Mouse (Mus musculus) kidney, adult 11 months (tissue): ENCODE data around the gene Amn1.
"Not testable (repeated sequence)": the region's sequence is repeated elsewhere in the genome, so short reads cannot be mapped to it uniquely, and the experiment has no call there.

Experiments
- DNase-seq: peaks from one replicate; pipeline ENCODE4 v3.0.0; 2022

The Amn1 gene

DNA sequence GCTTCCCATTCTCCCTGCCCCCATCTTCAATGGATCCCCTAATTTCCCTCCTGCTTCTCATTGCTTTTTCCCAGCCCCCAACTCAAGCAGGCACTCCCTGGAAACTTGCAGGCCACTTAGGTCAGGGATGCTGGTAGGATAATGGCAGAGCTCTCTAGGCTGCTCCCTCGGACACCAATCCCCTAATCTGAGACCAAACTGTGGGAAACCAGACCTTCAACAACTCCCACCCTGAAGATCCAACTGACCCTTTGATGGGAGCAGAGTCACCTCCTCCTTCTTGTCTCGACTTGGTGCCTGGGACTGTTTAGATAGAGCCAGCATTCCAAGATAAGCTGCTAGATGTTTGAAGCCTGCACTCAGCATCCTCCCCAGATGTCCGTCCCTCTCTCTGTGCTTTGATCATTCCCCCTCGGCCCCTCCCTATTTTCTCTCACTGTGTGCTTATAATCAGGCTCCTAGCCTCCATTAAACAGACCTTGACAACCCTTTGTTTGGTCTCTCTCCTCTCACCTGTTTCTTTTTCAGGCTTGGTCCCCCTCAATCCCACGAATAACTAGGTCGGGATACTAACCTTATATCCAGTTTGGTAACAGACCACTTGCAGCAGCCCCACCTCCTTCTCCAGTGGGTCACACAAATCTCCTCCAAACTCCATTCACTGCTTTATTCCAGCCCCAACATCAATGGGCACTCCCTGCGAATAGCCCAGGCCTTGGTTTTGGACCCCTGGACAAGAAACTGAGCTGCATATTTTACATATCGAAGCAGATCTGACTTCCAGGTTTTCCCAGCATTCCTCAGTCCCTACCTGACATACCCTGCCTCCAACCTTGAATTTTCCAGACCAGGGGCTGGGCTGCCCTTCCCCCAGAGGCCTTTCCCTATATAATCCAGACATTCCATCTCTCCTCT is 34.1 kb downstream of the Amn1 start:
- no peak for DNase-seq

DNA sequence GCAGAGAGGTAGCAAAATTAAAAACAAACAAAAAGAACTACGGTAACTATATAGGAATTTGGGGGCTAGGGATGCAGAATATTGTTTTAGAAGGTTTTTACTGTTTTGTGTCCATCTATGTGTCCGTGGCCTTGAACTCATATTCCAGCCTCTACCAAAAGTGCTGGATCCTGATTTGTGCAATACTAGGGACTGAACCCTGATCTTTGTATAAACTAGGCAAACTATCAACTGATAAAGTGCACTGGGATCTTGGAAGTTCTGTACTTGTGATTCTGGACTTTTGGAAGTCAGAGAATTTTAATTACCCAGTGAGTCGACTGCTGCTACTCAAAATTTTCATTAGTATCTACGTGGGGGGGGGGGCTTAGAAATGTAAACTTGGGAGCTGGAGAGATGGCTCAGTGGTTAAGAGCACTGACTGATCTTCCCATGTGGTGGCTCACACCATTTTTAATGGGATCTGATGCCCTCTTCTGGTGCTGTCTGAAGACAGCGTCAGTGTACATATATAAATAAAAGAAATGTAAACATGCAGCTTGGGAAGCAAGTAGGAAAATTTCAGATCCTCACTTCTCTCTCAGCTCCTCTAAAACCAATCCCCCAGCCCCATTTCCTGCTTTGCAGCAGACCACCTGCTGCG is 34.9 kb downstream of the Amn1 start:
- DNase-seq, result no peak

DNA sequence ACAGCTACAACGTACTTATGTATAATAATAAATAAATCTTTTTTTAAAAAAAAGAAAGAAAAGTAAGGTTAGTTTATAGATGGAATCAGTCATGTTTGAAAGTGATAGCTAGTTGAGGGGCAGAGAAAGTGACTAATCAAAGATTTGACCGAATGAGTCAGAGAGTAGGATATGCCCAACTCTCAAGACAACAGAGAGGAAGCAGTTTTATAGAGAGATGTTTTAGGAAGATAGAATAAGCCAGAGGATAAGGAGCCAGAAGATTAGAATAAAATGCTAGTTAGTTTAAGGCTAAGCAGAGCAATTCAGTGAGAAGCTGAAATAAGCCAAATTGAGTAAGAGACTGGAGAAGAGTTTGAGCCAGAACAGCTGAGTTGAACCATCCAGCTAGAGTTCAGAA is 36.4 kb downstream of the Amn1 start:
- no peak for DNase-seq

DNA sequence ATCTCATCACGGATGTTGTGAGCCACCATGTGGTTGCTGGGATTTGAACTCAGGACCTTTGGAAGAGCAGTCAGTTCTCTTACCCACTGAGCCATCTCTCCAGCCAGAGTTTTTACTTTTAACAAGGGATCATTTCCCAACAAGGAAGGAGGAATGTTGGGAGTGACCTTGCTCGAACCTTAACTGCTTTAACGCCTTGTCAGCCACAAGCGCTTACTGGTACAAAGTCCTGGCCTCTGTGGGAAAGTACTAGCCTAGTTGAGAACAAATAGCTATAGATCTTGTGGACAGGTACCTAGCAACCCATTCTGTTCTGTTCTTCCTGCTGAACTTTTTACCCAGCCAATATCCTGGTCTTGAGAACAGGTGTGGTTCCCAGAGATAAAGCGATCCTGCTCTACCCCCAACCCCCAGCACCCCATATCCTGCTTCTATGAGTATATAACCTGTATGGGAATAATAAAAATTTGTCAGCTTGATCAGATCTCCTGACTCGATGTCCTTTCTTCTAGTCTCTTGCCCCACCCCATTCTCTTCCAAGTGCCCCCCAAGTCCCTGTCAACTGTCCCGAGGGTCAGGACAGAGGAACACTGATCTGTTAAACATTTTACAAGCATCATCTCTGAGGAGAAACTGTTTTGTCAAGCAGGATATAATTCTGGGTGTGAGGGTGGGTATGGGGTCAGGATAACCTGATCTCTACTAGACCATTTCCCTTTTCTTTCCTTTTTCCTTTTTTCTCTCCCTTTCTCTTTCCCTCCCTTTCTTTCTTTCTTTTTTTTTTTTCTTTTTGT is 39.9 kb downstream of the Amn1 start:
- DNase-seq, result peak; percentile 71

DNA sequence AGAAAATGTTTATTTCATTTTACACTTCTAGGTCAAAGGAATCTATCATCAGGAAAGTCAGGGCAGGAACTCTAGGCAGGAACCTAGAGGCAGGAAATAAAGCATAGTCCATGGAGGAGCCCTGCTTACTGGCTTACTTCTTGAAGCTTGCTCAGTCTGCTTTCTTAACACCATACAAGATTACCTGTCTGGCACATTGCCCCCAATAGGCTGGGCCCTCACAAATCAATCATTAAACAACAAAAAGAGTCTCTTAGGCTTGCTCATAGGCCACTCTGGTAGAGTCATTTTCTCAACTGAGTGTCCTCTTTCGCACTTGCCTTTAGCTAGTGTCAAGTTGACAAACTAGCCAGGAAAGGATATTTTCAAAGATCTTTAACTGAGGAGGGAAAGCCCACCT is 43.4 kb downstream of the Amn1 start:
- no peak for DNase-seq

DNA sequence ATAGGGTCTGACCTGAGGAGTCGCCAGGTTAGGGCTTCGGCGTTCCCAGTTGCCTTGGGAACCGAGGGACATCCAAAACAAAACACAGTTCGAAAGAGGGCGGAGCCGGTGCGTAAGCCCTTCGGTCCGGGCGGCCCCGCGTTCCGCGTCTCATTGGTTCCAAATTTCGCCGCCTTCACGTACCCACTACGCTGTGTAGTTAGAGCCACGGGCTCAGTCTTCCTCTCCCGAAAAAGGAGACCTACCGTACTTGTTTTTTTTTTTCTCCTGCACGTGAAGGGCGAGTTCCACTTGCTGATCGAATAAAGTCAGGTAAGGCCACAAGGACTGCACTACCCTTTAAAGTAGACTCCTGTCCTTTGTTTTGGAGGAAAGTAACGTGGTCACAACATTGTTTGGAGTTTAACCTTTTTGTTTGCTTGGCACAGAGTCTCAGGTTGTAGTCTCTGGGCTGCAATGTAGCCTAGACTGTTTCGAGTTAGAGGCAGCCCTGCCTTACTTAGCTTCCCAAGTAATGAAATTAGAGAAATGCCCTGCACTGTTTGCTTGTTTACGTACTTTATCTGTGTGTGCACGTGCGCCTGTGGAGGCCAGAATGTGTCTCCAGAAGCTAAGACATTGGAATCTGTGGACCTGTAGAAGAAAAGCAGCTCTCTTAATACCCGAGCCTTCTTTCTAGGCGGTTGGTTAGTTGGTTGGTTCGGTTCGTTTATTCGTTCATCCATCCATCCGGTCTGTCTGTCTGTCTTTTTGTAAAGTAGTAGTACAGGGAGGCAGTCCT is 46.9 kb downstream of the Amn1 start:
- DNase-seq, result peak; percentile 86

DNA sequence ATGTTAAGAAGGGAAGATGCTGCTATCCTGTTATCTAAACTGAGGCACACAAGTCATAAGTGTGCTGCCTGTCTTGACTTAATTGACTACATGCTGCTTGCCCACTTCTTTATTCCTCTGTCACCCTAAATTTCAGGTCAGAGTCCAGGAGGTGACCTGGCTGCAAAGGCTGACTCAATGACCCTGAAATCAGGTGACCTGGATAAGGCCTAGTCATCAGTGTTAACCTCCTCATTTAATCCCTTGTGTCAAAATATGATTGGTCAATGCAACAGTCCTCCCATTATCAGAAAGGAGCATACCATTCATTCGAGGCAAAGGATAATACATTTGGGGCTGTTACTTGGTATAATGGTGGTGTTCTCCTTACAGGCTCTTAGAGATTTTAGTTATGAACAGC is 49.0 kb downstream of the Amn1 start, which contains the start of gene Etfbkmt:
Gene Etfbkmt, plus strand, starts transcription at position 379 of the 400 bp plus-strand sequence.
- no peak for DNase-seq

DNA sequence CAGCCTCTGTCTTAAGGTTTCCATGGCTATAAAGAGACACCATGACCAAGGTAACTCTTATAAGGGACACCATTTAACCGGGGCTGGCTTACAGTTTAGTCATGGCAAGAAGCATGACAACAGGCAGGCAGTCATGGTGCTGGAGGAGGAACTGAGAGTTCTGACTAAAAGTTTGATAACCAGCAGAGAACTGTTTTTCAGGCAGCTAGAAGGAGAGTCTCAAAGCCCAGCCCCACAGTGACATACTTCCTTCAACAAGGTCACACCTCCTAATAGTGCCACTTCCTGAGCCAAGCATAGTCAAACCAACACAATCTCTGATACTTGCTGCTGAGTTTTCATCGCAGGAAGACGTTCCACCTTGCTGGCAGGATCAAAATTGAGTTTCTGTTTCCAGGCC is 49.5 kb downstream of the Amn1 start:
- DNase-seq, result no peak

DNA sequence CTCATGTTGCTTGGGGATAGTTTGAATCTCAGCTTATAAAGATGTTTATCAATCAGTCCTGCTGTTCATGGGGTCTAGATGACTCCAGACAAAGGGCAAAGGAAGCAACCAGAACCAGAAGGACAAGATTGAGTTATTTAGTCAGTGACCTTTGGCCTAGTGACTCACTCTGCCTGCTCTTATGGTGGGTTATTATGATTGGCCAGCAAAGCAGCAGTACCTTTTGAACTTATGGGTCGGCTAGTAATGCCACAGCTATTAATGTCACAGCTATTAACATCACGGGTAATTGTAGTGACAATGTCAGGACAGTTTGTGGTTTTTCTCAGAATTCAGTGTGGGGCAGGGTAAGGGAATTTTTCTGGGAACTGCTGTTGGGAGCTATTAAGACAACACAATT is 50.6 kb downstream of the Amn1 start:
- DNase-seq, result no peak

DNA sequence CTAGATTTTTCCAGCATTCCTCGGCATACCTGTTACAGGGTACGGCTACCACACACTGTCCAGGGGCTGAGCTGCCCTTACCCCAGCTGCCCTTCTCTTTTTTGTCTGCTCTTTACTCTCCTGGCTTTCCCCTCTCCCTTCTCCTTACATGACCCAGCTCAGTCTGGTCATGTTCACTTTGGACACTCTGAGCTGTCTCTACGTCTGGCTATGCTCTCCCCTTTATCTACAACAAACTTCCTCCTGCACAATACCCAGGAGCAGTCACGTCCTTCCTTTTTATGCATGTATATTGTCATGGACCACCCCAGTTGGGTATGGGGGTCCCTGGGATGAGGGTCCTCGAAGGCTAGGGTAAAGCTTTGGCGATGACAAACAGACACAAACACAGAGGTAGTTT is 52.9 kb downstream of the Amn1 start:
- DNase-seq, result no peak

DNA sequence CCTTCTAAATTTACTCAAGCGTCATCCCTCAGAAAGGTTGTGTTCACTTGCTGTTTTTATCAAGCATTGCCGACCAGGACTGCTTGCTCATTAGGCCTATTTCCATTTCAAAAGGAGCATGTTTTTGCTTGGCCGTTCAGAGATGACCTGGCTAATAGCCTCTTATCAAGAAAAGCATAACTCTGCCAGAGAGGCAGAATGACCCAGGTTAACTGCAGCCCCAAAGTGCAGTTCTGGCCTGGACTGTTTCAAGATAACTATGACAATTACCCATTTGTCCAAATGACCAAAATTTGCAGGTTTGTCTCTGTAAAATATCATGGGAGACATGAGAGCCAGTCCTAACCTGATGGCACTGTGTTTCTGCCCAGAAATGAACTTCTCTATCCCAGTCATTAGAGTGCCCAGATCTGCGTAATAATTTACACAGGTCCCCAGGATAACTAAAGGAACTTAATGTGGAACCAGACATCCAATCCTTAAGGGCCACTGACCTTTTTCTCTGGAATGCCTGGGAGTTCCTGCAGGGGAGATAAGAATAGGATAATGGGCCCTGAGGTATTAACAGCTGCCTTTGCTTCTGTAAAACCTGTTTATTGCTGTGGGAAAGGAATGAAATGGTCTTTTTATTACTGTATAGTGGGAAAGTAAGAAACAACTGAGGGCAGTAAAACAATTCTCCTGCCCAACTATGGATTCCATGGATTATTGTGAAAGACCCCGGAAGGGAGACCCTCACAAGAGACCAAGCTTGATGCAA is 53.9 kb downstream of the Amn1 start:
- DNase-seq, result no peak

DNA sequence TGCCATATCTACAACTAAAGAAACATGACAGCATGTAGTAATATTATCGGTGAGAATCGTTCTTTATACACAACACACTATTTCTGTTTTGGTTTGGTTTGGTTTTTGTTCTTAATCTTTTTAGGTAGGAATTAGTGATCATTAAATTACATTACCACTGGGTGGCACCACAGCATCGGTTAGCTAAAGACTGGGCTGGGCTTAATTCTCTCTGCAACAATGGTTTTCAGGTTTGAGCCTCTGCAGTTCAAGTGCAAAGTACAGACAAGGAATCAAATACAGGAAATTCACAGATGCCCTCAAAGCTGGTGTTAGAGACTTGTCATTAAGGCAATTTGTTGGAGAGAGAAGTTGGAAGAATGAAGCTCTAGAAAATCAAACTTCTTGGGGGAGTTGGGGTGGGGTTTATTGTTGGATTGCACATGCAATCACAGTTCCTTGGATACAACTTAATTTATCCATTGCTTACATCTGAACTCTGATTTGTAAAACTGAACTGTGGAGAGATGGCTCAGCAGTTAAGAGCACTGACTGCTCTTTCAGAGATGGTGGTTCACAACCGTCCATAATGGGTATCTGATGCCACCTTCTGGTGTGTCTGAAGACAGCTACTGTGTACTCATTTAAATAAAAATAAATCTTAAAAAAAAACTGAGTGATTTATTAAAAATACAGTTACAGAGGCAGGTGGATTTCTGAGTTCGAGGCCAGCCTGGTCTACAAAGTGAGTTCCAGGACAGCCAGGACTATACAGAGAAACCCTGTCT is 56.0 kb downstream of the Amn1 start:
- peak; percentile 24 for DNase-seq

DNA sequence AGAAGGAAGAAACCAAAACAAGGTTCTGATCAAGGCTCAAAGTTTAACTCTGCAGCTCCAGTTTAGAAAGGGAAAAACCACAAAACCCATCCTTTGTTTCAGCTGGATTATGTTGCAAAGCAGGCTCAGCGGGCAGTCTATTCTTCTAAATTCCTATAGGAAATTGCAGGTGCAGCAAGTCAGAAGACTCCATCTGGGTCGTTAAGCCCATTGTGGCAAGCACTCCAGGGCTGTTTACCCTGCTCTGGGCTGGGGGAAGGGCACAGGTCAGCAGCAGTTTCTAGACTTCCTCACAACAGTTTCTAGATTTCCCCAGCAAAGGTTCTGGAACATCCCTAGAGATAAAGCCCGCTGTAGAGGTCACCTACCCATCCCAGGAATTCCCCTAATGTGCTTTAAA is 57.4 kb downstream of the Amn1 start:
- DNase-seq, result no peak

DNA sequence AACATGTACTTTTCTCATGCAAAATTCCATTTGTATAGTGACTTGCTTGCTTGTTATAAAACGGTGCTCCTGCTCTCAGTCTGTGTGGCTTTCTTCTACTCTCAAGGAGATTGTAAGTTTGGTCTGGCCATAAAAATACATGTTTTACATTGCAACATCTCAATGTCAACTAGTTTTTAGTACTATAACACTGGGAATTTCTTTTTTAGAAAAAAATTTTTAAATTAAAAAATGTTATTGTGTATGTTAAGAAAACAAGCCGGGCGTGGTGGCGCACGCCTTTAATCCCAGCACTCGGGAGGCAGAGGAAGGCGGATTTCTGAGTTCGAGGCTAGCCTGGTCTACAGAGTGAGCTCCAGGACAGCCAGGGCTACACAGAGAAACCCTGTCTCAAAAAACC is 58.6 kb downstream of the Amn1 start, which contains the start of gene Gm10203:
Gene Gm10203, plus strand, starts transcription at position 301 of the 400 bp plus-strand sequence.
- DNase-seq, result not testable (repeated sequence)

DNA sequence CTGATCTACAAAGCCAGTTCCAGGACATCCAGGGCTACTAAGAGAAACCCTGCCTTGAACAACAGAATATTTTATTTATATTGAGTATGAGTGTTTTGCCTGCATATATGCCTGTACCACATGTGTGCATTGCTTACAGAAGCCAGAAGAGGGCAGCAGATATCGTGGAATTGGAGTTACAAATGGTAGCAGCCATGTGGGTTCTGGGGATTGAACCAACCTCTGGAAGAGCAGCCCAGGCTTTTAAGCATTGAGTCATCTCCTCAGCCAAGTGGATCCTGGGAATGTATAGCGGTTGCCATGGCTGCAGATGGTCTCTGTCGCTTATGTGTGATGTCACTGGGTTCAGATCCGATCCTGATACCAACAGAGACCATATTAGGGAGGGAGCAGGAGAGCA is 61.8 kb downstream of the Amn1 start:
- peak; percentile 35 for DNase-seq

DNA sequence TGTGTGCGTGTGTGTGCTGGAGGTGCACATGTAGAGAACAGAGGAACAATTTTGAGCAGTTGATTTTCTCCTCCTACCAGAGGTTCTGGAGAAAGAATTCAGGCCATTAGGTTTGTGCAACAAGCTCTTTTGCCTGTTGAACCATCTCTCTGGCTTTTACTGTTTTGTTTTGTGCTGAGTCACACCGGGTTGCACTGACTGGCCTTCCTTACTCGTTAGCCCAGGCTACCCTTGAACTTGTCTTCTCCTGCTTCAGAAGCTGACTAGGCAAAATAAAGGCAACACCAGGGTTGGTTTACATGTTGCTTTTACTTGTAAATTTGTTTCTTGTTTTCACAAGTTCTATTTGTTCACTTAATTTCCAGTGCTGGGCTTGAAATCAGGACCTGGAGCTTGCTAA is 65.5 kb downstream of the Amn1 start:
- no peak for DNase-seq

DNA sequence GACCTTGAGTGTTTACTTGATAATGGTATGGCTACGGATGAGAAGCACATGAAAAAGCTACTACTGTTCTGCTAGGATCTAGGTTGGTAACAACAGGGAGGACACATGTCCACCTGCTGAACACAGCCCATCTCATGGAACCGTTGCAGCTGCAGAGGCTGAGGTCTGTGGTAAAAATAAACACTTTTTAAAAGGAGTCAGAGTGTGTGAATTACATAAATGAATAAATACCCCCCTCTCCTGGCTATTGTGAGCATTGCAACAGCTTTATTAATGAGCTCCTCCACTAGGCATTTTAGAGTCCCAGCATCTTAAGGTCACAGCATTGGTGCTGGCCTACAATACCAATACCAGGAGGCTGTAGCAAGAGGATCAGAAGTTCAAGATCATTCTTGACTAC is 68.7 kb downstream of the Amn1 start:
- DNase-seq, result peak; percentile 27

DNA sequence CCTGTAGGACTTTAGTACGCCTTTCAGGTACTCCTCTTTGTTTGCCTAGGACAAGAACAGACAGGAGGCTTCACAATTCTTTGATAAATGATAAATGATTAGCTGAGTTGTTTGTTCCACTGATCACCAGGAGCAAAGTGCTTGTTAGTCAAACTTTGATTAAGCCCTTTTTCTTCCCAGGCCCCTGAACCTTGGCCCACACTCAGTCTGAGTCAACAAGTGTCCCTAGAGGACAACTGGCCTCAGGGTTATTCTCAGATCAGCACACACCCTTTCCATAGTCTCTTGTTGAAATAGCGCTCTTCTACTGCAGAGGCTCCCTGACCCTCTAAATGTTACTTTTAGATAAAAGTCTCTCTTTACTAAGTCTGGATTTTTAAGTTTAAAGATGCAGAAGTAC is 69.6 kb downstream of the Amn1 start:
- peak; percentile 67 for DNase-seq

DNA sequence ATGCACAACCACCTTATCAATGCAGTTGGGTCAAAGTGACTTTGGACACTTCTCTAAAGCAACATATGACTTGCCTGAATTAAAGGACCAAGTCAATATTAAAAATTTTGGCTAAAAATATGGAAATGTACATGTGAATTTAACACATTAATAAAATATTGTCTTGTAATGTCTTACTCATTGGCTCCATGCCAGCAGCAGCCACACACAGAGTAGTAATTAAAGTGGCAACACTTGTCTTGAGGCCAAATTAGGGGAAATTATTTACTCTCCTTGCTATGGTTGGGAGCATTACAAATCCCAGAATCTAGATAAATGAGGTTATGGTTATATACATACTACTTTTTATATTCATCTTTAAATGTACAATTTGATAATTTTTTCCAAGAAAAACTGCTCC is 71.5 kb downstream of the Amn1 start:
- DNase-seq, result no peak

DNA sequence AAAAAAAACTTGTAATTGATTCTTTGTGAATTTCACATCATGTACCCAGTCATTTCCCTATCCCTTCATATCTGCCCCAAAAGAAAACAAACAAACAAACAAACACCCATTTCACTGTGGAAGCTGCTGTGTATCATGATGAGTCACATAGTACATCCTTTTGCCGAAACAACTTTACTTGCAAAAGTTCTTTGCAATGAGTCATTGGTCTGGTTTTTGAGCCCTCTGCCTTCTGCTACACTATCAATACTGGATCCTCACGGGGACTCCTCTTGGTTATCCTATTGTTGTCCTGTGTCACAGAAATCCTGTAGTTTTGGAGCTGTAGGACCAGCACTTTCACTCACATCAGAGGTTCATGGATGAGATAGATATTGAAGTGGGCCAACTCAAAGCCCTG is 79.6 kb downstream of the Amn1 start:
- DNase-seq, result no peak

DNA sequence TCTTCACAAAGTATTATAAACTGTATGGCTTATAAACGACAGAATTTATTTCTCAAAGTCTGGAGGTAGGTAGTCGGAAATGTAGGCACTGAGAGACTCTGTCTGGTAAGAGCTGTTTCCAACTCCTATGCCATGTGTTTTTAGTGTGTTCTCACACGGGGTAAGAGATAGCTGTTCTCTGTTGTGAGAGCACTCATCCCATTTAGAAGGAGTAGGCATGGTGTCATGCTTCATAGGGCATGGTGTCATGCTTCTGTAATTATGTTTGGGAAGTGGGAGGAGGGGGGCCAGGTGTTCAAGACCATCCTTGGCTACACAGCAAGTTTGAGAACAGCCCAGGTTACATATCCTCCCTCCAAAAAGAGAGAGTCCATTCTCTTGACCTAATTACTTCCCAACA is 80.9 kb downstream of the Amn1 start:
- no peak for DNase-seq
